Mouse (Mus musculus): ENCODE measurements around the gene Smoc1.

The Smoc1 gene

DNA sequence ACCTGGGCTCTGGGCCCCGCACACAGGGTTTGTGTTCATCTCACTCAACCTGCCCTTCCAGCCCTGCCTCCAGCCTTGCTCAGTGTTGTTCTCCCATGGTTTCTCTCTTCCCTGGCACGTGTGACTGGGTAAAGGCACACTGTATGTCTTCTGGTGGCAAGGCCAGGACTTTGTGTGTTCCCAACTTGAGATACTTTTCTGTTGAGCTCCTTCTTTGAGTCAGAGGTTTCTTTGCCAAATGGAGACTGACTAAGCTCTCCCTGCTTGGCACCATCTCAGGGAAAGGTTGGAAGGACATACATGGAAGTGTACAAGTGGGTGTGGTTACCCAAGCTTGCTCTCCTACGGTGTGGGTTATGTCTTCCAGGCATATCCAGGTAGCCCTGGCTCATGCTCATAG is 136.5 kb downstream of the Smoc1 start:
- DNase-seq (ENCODE audit: extremely low spot score, low read depth, low spot score) = no peak

DNA sequence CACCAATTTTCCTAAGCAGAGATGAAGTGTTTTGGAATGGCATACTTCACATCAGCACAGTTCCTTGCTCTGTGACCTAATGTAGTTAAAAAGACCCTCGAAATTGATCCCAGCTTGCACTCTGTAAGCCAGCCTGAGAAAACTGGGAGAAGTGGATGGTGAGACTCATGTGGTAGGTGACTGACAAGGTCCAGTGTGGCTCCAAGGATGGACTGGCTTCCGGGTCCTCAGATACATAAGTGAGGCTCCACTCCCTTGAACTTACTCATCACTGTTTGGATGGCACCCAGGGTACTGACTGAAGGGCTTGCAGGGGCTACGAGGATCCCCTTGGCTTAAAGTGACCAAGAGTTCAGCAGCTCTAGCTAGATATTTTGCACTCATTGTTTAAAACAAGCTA is 137.0 kb downstream of the Smoc1 start:
- no peak for DNase-seq (ENCODE audit: extremely low spot score, low read depth, low spot score)

- DNase-seq (ENCODE audit: extremely low spot score, low read depth, low spot score) = peak; percentile 52
These were observed 139.5 kb downstream of the Smoc1 start for GRCm38 (mm10) chr12:81166092-81166491.

GRCm38 (mm10) chr12:81166615-81167014 is 140.0 kb downstream of the Smoc1 start:
- DNase-seq (ENCODE audit: extremely low spot score, low read depth, low spot score) = no peak

DNA sequence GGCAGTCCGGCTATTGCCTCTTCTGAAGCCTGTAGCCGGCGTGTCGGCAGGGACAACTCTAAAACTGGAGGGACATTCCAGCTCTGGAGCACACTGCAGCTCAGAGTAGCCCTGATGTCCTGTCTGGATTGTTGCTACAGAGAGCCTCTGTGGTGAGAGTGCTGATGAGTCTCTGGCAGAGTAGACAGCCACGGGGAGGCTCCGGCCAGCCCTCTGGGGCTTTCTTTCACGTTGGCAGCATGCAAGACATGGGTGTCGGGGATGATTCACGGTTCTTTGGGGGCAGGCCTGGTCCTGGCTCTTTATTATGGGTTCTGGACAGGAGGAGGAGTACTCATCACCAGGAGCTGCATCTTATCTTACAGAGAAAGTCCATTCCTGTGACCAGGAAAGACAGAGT is 140.5 kb downstream of the Smoc1 start:
- DNase-seq (ENCODE audit: extremely low spot score, low read depth, low spot score) = no peak

- no peak for DNase-seq (ENCODE audit: extremely low spot score, low read depth, low spot score)
These were observed 141.4 kb downstream of the Smoc1 start for GRCm38 (mm10) chr12:81168031-81168430.

- DNase-seq (ENCODE audit: extremely low spot score, low read depth, low spot score) = no peak
These were observed 141.9 kb downstream of the Smoc1 start for GRCm38 (mm10) chr12:81168494-81168893.

DNA sequence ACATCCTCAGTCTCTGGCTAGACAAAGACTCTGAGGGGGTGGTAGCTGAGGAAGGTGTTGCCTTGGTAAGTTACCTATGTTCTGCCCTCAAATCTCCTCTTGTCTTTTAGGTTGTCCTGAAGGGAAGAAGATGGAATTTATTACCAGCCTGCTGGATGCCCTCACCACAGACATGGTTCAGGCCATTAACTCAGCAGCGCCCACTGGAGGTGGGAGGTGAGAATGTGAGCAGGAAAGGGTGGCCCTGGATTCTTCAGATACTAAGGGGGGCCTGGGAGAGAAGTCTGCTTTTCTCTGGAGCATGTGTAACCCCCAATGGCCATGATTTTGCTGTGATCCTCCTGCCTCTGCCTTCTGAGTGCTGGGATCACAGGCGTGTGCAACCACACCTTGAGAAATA is 143.5 kb downstream of the Smoc1 start:
- DNase-seq (ENCODE audit: extremely low spot score, low read depth, low spot score) = no peak

DNA sequence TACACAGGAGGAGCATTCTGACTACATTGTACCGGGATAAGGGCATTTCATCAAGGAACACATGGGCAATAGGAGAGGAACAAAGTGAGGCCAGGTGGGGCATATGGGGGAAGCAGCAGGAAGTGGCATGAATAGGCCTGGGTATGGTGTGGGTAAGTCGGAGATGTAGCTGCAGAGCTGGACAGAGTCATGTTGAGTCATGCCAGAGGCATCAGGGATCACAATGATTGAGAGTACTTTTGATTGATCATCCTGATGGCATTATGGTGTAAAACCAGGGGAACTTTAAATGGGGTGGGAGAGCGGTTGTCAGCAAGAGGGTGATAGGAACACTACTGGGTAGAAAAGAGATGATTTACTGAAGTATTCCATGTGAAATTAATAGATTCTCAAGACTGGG is 146.4 kb downstream of the Smoc1 start:
- DNase-seq (ENCODE audit: extremely low spot score, low read depth, low spot score) = no peak

GRCm38 (mm10) chr12:81173893-81174292 is 147.3 kb downstream of the Smoc1 start:
- no peak for DNase-seq (ENCODE audit: extremely low spot score, low read depth, low spot score)

GRCm38 (mm10) chr12:81175252-81175651 is 148.6 kb downstream of the Smoc1 start:
- DNase-seq (ENCODE audit: extremely low spot score, low read depth, low spot score) = no peak

DNA sequence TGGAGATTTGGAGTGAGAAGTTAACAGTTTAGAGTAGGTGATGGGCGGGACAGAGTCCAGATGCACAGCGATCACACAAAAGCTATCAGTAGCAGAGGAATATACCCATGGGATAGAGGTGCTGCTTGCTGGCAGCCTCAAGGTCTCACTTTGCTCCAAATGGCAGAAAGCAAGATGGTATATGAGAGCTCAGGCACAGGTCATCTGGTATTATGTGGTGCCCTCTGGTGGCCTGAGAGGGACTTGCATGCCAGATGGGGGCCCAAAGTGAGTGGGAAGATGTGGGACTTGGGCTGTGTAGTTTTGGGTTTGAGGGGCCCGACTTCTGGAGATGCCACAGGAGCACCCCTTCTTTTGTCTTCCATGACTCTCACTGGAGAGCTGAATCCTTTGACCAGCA is 155.5 kb downstream of the Smoc1 start:
- DNase-seq (ENCODE audit: extremely low spot score, low read depth, low spot score) = no peak

DNA sequence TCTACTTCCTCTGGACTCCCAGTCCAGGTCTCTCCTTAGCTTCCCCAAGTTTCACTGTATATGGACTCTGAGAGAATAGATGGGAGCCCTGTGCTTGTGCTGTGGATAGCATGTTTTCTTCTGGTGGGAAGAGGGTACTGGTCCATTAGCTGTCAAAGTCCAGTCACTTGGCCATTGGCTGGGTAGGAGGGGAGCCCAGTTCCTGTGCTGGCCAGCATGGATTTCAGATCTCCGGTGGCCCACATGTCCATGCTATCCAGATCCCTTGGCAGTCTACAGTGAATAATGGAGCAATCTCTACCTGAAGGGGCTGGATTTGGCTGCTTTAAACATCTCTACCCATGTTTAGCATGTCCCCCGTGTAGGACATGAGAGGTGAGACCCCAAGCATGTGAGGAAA is 158.4 kb downstream of the Smoc1 start:
- no peak for DNase-seq (ENCODE audit: extremely low spot score, low read depth, low spot score)

DNA sequence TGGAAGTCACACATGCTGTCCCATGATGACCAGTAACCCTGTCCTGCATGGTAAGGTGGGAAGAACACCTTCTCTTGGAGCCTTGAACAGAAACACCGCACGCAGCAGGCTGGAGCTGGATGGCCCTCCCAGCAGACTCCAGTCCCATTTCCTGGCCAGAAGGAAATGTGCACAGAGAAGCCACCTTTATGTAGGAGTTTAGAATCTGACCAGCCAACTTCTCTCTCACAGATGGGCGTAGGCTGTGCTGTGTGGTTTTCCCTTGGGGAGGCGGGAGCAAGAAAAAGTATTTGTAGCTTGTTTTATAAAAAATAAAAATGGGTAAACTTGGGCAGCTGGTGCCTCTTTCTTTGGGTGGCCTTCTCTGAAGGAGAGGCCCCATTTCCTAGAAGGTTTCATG is 159.5 kb downstream of the Smoc1 start:
- DNase-seq (ENCODE audit: extremely low spot score, low read depth, low spot score) = no peak

GRCm38 (mm10) chr12:81186668-81187067 is 160.1 kb downstream of the Smoc1 start:
- no peak for DNase-seq (ENCODE audit: extremely low spot score, low read depth, low spot score)

GRCm38 (mm10) chr12:81188423-81188822 is 161.8 kb downstream of the Smoc1 start:
- no peak for DNase-seq (ENCODE audit: extremely low spot score, low read depth, low spot score)

DNA sequence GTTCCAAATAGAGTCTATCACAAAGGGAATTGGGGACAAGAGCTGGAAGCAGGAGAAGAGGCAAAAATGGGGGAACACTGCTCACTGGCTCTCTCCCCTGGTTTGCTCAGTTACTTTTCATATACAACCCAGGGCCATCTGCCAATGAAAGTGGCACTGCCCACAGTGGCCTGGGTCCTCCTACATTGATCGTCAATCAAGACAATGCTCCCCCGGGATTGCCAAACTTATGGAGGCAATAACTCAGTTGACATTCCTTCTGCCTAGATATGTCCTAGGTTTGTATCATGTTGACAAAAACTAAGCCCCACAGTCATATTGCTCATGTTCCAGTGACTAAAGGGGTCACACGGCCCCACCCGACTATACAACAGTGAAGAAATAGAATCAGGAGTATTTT is 162.4 kb downstream of the Smoc1 start:
- no peak for DNase-seq (ENCODE audit: extremely low spot score, low read depth, low spot score)

GRCm38 (mm10) chr12:81189636-81190035 is 163.0 kb downstream of the Smoc1 start:
- DNase-seq (ENCODE audit: extremely low spot score, low read depth, low spot score) = no peak

DNA sequence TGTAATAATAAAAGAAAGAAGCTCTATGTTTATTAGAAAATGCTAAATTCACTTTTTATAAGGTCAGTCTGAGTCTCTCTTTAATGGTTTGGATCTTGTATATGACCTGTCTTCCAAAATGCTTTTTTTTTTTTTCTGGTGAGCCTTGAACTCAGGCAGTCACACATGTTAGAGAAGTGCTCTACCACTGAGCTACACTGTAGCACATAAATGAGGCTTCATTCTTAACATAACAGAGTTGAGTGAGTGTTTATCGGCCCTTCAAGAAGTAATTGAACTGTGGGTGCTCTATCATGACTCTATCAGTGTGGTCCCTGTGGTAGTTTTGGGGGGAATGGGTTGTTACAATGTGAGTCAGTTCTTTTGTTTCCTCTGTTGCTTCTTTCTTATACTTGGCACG is 167.4 kb downstream of the Smoc1 start:
- no peak for DNase-seq (ENCODE audit: extremely low spot score, low read depth, low spot score)

DNA sequence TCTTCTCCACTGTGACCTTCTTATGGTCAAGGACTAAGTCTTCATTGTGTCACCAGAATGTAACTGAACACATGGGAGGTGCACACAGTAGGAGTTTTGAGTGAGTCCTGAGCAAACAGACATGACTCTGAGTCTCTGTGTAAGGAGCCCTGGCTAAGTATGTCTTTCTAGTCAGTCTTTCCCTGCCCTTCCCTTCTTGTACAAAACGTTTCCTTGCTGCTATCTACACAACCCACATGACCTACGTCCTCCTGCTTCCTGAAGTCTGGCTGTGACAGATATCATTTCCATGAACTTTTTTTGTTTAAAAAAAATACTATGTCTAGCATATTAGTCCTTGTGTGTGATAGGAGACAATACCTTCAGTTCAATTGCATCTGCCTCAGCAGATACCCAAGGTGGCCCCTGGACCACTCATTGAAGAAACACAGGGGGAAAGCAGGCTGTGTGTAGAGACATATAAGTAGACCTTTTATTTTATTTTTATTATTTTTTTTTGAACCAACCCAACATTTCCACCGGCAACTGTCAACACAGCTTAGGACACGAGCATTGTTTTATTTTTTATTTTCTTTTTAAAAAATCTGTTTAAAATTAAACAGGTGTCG is 171.0 kb downstream of the Smoc1 start:
- DNase-seq (ENCODE audit: extremely low spot score, low read depth, low spot score) = no peak

- DNase-seq (ENCODE audit: extremely low spot score, low read depth, low spot score) = no peak
These were observed 172.8 kb downstream of the Smoc1 start for GRCm38 (mm10) chr12:81199280-81199955.

GRCm38 (mm10) chr12:81203226-81203625 is 176.6 kb downstream of the Smoc1 start:
- DNase-seq (ENCODE audit: extremely low spot score, low read depth, low spot score) = no peak

Measured in hindlimb bud, embryonic 11.5 days (tissue).